Mouse (Mus musculus) CD4-positive, CD25-positive, alpha-beta regulatory T cell, adult 4 months (primary cell): Measurements from ENCODE around the gene Efcc1. TPM values are rescaled to one million over a fixed set of nuclear protein-coding genes. Genes with fewer than 3 reads are reported as not detected.

Source experiments
- polyA plus RNA-seq, 2 experiments: library from polyadenylated mRNA; unstranded; fragments of 100-300 nt; shearing (Covaris generic); gene quantifications; one replicate each; pipeline ENCODE4 v1.2.1; 2017

The Efcc1 gene
- polyA plus RNA-seq, 2 experiments from 2014 or later = 0.58 TPM; not detected in 1

Other genes with a start within 250 kb of the Efcc1 start
- gene Arhgap25, start 197.6 kb upstream of the Efcc1 start, polyA plus RNA-seq = 100 to 1,000 TPM; 109 to 197 TPM
- under 1 TPM in 1 of 2 experiments, not detected in 1; 0.32 TPM for gene Prokr1, start 140.1 kb upstream of the Efcc1 start, polyA plus RNA-seq
- gene Aplf, start 58.7 kb upstream of the Efcc1 start, polyA plus RNA-seq = 1 to 10 TPM; 2.9 to 5.6 TPM
- not detected for gene Gp9, start 47.2 kb downstream of the Efcc1 start, polyA plus RNA-seq
- gene Rab43, start 81.3 kb downstream of the Efcc1 start, polyA plus RNA-seq = 10 to 100 TPM; 10.1 to 12.7 TPM
- gene Gm45140, start 104.9 kb downstream of the Efcc1 start, polyA plus RNA-seq = 1 to 10 TPM; 3.7 to 5.3 TPM
- gene Isy1, start 107.9 kb downstream of the Efcc1 start, polyA plus RNA-seq = 10 to 100 TPM; 86.8 to 89.1 TPM
- gene Cnbp, start 120.2 kb downstream of the Efcc1 start, polyA plus RNA-seq = 1,000 to 10,000 TPM in 1 of 2 experiments, 100 to 1,000 TPM in 1; 984 to 1,123 TPM
- gene Copg1, start 156.9 kb downstream of the Efcc1 start, polyA plus RNA-seq = 100 to 1,000 TPM; 111 to 171 TPM
- gene Hmces, start 183.1 kb downstream of the Efcc1 start, polyA plus RNA-seq = 10 to 100 TPM; 38.6 to 48.4 TPM